Mouse (Mus musculus) common myeloid progenitor, adult 5-6 weeks (primary cell): ENCODE measurements around the gene Capn8. TPM values are rescaled to one million over a fixed set of nuclear protein-coding genes. Genes with fewer than 3 reads are reported as not detected.

Experiments
- ATAC-seq: replicated peaks from 2 replicates; pipeline ENCODE4 v1.8.0; 2016; ENCODE audit warnings: low read depth, mild to moderate bottlenecking, moderate TSS enrichment, inconsistent platforms; ENCODE audit not compliant: poor library complexity, severe bottlenecking
- total RNA-seq: library from RNA; stranded (forward); fragments of 200-1000, 187-1606 nt; gene quantifications from 2 replicates; pipeline ENCODE4 v1.2.3, GENCODE M21; 2017

Gene Capn8
- total RNA-seq, 1 experiment from 2014 or later: 0.37 TPM

DNA sequence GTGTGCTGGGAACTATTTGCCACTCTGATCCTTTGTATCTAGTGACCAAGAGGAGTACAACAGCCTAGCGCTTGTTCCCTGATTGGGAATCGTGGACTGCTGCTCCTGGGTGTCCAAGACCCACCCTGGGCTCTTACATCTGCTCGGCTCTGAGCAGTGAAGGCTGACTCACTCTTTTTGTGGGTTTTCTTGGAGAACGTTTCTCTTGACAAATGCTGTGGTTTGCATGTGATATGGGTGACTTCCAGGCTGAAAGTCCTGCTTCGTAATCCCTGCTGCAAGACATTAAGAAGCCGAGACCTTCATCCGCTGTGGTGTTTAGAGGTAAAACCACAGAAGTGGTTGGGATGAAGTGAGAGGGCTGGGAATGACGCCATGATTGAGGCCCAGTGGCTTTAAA is 21.7 kb upstream of the Capn8 start:
- peak; percentile 73 for ATAC-seq

DNA sequence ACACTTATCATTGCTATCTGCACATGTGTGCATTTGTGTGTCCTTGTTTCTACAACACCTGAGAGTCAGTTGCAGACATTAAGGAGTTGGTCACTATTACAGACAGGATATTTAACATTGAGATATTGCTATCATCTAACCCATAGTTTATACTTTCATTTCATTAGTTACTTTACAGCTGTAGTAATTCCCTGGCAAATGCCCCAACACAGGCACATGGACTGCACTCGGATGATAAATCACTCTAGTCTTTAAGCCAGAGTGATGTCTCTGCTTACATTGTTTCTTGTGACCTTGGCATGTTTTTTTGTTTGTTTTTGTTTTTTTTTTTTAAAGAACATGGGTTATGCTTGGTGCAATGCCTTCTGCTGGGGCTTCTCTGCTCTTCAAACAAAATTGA is 20.9 kb upstream of the Capn8 start:
- ATAC-seq: no peak

DNA sequence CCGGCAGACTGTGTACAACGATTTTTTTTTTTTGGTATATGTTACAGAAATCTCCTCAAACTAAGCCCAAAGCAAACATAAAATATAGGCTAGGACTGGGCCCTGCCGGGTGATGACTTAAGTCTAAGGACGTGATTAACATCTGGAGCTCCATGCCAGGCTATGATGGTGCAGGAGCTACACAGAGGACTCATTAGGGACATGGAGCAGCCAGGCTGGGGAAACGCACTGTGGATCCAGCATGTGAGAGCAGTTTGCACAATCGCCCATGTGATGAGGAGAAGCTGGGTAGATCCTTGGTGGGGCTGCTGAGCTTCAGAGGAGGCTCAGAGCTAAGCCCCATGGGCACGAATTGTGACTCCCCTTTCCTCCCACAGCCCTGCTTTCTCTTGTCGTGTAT is 14.0 kb upstream of the Capn8 start:
- ATAC-seq: no peak

DNA sequence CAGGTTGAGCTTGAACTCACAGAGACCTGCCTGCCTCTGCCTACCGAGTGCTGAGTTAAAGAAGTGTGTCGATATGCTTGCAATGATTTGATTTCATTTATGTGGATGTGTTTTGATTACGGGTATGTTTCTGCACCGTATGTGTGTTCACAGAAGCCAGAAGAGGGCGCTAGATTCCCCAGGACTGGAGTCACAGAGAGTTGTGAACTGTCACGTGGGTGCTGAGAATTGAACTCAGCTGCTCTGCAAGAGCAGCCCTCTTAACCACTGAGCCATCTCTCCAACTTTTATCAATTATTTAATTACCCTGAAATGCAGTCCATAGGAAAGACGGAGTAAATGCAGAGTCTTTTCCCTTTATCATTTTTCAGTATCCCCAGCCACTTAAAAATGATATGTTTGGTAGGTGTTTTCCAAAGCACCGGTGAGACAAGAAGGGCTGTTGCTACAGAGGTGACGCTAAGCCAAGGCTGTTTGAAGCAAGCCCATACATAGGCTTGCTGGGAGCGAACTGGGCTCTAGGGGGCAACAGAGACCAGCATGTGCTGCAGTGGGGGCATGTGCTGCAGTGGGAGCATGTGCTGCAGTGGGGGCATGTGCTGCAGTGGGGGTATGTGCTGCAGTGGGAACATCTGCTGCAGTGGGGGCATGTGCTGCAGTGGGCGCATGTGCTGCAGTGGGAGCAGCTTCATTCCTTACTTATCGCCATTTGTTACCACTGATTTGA is 11.0 kb upstream of the Capn8 start:
- ATAC-seq: peak; percentile 91

DNA sequence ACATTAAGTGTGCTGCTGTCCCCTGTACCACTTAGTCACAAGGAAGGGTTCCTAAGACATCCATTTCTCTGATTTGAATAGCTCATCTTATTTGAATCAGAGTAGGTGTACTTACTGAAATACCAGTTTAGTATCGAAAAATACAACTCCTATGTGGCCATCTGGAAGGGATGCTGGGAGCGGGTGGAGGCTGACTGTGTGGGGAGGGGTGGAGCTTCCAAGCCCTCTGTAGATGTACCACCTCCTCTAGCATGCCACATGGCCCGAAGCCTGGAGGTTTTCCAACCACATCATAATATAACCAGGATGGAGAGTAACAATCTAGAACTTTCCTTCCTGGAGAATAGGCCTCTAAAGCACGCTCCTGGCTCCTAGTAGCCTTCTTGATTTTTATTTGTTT is 6.5 kb upstream of the Capn8 start:
- ATAC-seq: no peak

DNA sequence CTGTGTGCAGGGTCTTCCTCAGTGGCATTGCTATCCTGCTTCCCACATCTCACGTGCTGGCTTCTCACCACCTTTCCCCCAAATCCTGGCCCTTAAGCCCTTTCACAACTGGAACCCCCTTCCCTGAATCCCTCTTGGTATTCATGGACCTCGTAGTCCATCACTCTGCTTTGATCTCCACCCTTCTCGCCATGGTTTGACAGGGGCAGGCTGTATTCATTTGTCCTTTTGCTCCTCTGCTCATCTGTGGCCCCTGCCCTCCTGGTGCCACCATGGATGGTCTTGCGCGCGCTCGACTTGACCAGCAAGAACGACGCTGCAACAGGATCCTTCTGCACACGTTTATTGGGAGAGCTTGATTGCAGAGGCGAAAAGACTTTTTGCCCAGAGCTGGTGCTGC is 5.3 kb upstream of the Capn8 start:
- no peak for ATAC-seq

DNA sequence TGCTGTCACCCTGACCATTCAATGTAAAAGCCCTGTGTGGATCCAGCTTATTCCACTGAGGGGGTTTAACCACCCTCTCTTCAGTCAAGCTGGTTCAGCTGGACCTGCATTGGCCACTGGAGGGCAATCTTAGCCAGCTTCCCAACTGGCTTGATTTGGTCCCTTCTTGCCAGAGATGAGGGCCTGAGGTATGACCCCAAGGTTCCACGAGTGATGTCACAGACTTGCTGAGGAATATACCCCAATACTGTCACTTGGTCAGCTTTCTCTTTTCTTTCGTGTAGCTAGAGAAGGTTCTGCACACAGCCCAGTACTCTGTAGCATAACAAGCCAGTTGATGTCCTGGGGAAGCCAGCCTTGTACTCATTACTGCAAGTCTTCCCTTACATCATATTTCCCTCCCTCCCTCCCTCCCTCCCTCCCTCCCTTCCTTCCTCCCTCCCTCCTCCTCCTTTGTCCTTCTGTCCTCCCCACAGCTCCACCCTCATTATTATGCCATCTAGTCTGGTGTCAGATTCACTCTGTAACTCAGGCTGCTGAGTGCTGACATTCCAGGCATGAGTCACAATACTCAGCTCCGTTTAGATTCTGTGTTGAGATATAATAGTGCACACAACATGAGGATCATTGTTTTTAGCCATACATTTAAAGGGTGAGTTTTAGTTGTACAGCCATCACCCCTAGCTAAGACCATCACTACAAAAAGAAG is 4.3 kb upstream of the Capn8 start:
- ATAC-seq: peak; percentile 56

DNA sequence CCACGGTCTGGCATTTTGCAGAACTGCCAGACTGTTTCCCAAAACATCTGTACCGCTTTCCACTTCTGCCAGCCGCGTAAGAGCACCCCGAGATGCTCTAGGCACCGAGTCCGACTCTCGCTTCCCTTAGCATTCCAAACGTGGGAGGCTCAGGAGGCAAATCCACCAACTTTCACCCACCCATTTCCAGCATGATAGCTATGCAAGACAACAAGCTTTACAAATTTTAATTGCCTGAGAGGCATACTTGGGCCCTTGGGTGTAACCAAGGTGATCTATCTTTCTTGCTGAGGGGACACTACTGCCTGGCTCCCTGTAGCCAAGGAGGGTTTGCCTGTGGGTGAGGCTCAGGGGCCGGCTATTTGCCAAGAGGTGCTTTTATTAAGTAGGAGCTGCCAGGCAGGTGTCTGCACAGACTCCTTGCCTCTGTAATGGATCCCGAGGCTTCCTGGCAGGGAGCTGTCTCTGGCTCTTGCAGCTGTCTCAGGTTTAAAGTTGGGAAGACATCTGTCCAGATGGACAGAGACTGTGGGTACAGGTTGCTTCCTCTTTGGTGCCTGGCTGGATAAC is 2.8 kb upstream of the Capn8 start:
- no peak for ATAC-seq

DNA sequence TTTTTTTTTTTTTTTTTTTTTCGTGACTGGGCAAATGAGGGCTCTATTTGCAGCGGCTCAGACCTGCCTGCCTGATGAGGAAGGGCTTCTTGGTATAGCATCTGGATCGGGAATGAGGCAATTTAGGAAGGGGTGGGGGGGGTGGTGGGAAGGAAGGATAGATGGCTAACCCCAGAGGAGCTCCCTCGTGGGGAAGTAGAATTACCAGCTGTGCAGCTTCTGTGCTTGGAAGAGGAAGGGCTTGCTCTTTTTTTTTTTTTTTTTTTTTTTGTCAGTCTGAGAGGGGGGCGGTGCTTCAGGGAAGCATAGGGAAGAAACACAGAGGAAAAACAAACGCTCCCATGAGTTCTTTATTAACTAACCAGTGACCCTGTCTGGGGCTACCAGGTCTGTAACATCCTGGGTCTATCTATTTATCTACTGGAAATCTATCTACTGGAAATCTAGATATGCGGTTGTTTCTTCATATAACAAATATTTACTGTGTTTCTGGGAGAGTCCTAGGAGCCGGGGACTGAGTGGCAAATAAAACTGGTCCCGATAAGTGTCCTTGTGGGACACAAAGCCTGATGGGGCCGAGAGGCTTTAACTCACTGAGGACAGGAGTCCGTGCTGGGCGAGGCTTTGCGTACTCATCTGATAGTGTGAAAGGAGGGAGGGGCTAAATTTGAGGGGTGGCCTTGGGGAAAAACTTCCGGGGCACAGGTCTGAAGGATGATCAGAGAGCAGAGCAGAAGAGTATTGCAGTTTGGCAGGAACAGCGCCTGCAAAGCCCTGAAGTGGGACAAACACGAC is 2.0 kb upstream of the Capn8 start:
- peak; percentile 55 for ATAC-seq

DNA sequence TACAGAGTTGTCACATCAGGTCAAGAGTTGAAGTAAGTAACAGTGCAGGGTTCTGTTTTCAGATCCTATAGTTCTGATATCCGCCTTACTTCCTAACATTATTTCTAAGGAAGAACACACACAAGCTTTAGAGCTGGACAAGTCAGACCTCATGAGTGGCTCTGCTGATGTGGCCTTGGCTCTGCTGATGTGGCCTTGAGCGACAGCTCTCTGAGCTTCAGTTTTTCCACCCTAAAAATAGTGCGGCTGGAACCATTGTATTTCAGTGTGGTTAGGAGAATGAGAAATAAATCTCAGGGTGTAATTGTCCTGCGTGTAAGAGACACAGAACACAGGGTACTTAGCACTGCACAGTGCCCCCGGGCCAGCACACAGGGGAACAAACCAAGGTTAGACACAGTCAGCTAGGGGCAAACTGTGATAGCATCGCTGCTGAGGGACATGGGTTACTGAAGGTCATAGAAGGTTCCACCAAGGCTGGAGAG is 586 bp downstream of the Capn8 start:
- ATAC-seq: no peak

DNA sequence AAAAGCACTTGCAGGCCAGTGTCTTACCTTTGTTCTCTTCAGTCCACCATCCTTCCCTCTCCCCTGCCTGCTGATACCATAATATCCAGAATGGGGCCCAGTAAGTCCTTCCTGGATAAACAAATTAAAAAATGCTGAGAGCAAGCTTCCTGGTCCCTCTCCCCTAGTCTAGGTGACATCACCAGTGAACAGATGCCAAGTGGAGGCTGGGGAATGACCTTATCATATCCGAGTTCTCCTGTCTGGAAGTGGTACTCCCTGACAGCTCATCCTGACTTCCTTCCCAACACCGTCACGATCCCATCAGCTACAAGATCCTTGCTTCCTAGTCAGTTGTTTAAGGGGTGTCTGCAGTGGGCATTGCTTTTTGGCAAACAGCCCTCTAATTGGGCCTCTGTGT is 6.3 kb downstream of the Capn8 start:
- no peak for ATAC-seq

DNA sequence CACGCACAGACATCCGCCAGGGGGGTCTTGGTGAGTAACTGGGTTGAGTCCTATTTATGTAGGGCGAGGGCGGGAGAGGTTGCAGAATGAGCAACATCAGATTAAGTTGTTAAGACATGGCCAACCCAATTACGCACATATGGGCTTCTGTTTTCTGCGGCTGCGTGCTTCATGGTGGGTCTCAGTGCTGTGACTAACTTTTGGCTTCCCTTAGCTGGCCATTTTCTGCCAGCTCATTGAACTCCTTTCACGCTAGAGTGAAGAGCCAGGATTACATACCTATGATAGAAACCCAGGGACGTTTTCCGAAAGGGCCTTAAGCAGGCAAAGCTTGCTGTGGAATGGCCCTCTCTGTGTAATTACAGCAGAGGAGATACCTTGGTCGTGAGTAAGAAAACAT is 7.2 kb downstream of the Capn8 start:
- ATAC-seq: no peak

DNA sequence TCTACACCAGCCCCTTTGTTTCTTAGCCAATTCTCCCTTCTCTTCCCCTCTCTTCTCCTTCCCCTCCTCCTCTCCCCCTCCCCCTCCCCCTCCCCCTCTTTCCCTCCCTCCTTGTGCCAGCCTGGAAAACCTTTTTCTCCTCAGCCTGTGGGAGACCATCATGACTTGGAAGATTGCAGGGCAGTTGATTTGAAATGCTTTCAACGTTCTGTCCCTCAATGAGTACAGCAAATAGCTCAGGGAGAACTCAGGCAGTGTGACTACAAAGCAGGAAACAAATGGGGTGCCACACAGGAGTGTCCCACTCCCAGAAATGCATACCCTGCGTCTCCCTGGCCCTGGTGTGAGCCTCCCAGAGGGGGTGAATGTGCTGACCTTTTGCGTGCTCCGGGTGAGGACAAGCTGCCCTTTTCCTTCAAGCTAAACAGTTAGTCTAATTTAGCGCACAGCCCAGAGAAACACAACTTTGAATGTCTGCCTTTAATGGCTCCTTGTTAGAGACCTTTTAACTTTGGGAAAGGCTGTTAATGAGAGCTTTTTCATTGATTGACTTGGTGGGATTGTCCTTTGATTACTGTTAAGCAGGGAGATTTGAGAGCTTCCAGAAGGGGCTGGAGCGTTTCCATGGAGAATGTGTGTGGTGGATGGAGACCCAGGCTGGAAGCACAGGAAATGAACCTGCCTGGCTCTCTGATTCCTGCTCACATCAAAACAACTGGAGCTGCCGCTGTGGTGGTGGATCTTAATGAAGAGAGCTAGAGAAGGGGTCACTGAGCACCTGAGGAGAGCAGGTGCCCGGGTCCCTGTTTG is 9.3 kb downstream of the Capn8 start:
- no peak for ATAC-seq

DNA sequence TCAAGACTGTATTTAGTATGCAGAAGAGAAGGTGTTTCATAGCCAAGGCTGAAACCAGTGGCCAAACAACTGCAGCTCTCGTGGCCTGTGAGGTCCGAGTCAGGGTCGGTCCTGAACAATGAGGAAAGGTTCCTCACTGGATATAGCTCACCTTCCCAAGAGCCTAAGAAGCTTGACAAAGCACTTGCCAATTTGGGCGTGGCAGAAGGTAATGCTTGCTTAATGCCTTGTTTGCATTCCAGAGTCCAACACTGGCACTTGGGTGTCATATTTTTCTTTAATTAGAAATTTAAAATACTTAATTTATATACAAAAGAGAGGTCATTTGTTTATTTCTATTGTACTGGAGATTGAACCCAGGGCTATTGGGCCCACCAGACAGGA is 9.9 kb downstream of the Capn8 start:
- ATAC-seq: no peak

DNA sequence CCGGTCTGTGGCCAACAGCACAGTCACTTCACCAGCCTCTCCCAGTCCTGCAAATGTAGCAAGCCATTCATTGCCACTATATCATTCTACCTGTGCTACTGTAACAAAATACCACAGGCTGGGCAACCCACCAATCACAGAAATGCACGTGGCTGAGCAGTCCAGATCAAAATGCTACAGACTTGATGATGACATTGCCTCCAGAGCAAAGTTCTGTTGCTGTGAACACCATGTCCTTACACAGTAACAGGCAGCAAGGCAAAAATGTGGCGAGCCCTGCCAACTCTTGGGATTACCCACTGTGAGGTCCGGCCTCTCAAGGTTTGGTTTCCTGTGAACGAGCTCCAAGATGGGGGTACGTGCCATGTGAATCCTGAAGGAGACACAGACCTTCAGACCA is 19.4 kb downstream of the Capn8 start:
- ATAC-seq: no peak

DNA sequence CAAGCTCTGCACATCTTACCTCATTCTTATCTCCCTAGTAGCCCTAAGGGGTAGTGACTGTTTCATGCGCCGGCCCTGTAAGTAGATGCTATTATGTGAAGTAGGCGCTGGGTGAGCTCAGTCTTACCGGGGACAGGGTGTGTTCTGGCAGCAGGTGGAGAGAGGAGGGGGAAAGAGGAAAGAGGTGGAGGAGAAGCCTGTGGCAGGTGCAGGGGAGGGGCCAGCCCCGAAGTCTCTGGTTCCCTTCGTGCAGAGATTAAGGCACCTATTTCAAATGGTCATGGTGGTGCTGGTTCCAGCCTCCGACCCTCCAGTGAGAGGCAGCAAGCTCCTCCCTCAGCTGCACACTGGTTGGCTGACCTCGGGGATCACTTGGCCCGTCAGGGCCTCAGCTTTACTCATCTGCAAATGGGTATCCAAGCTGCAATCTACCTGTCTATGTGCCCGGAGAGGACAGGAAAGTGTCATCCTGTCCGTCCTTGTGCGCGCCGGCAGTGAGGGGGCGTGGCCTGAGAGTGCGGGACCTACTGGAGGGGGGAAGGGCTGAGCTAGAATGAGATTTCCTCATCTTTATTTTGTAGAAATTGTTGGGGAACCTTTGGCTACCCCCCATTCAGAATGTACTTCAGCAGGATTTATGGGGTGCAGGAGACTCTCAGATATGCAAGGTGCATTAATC is 20.5 kb downstream of the Capn8 start:
- ATAC-seq: no peak

DNA sequence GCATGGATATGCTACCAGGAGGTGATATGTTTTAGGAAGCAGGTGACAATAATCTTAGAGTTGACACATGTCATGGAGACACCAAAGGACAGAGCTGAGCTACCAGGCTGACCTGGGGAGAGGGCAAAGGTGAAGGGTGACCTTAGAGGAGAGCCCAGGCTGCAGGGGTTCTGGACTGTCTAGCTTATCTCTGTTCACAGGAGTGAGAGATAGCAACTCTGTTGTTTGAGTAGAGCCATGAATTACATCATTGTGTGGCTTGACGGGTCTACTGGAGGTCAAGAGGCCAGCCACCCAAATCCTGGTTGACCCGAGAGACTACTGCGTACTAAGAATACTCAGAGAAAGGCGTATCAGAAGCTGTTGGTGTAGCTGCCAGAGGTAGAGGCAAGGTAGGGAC is 22.9 kb downstream of the Capn8 start:
- ATAC-seq: no peak

DNA sequence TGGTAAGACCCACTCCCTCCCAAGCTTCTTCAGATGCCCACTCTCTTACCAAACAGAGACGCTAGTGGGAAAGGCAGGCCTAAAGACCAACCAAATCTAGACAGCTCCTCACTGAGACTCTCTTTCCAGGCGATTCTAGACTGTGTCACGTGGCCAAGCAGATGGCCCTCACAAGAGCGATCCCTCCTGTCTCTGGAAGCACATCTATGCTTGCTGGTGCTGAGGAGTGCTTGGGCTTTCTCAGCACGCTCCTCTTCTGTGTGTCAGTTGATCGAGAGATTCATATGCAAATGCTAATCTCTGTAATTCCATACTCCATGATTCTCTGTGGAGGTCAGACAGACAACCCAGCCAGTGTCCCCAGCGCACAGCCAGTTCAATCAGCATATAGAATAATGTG is 26.7 kb downstream of the Capn8 start:
- no peak for ATAC-seq

DNA sequence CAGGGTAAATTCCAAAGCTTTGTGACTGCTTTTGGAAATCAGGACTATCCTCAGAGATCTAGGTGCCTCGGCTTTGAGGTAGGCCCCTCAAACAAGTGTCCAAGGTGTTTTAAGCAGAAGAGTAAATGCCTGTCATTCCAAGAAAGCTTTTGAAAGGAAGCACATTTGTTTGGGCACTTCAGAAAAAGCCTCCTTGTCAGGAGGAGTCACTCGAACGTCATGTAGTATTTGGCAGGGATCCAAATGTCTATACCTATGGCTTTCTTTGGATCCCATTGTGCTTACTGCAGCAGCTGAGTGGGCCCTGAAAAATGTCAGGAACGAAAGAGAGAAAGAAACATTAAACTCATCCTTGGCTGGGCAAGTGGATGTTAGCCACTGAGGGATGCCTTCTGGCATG is 27.6 kb downstream of the Capn8 start:
- ATAC-seq: no peak
